Comparison of ENCODE assay signal across 12 mouse cellular contexts in genomic region chr6:50973231-50973654, GRCm38 (mm10).
DNase-seq lines count a peak whose midpoint lies in the region; ATAC-seq lines count a peak whose summit lies in the region.
"Had no signal": no experiment of that assay in that cellular context is flagged by ENCODE, and none has a peak within 500 bp of the region (broad histone marks: within the 10 kb centered on the region; RNA-seq: fewer than 3 reads in every experiment).

No protein-coding gene starts in this region.

- H3K27me3 ChIP-seq in heart, embryonic 11.5 days (ENCODE audit: control insufficient read depth, insufficient read depth, low read length) = no peaks in the 10 kb centered on the region
- no peaks in the 10 kb centered on the region for H3K27me3 ChIP-seq in limb, embryonic 10.5 days (ENCODE audit: low read depth, poor library complexity, severe bottlenecking)
- no peaks in the 10 kb centered on the region for H3K27me3 ChIP-seq in midbrain, embryonic 16.5 days (ENCODE audit: control insufficient read depth, insufficient read depth, low read depth, low read length)
- H3K27me3 ChIP-seq: heart, embryonic 13.5 days had no signal

- H3K36me3 ChIP-seq in heart, embryonic 11.5 days (ENCODE audit: control insufficient read depth, insufficient read depth, low read length) = no peaks in the 10 kb centered on the region
- H3K36me3 ChIP-seq in limb, embryonic 10.5 days = no peaks in the 10 kb centered on the region
- no peaks in the 10 kb centered on the region for H3K36me3 ChIP-seq in midbrain, embryonic 16.5 days (ENCODE audit: control insufficient read depth, insufficient read depth, low read length)
- H3K36me3 ChIP-seq: heart, embryonic 13.5 days had no signal

- no peak overlapping the region for H3K4me2 ChIP-seq in heart, embryonic 11.5 days
- H3K4me2 ChIP-seq in midbrain, embryonic 16.5 days (ENCODE audit: low read length) = no peak overlapping the region
- H3K4me2 ChIP-seq: heart, embryonic 13.5 days had no signal

- DNase-seq in heart, adult 9 months (ENCODE audit: low spot score in 2 of 2) = peak; percentile 37 to 75
- DNase-seq in brain, adult 2 months (ENCODE audit: low read depth, low spot score) = peak; percentile 55
- DNase-seq in heart, postnatal 25 days (ENCODE audit: low spot score) = peak; percentile 32
- DNase-seq in limb, embryonic 10.5 days (ENCODE audit: low spot score) = no peak
- DNase-seq: cerebellum, postnatal 25 days; left cerebral cortex, postnatal 4 days; thymus, adult 18-20 months had no signal

- WGBS in heart, embryonic 11.5 days (ENCODE audit: insufficient replicate concordance) = 66% methylated on average over 2 of the region's 2 CpGs
- WGBS in limb, embryonic 10.5 days = 80% methylated on average over 2 of the region's 2 CpGs
- WGBS in midbrain, embryonic 16.5 days = 91% methylated on average over 2 of the region's 2 CpGs

- no peaks in the 10 kb centered on the region for H3K9me3 ChIP-seq in heart, embryonic 11.5 days (replicated peaks; ENCODE audit: control insufficient read depth, low read length)
- H3K9me3 ChIP-seq in limb, embryonic 10.5 days (replicated peaks) = no peaks in the 10 kb centered on the region
- no peaks in the 10 kb centered on the region for H3K9me3 ChIP-seq in midbrain, embryonic 16.5 days (replicated peaks; ENCODE audit: control insufficient read depth, low read length, poor library complexity, severe bottlenecking)
- H3K9me3 ChIP-seq: heart, embryonic 13.5 days had no signal

- ATAC-seq in heart, embryonic 11.5 days (replicated peaks; ENCODE audit: insufficient number of reproducible peaks, low FRiP score, low TSS enrichment) = no peak
- ATAC-seq in cerebellum, adult (ENCODE audit: insufficient number of reproducible peaks, low FRiP score, low TSS enrichment) = no peak
- ATAC-seq in midbrain, embryonic 16.5 days = no peak

- H3K27ac ChIP-seq in heart, embryonic 11.5 days (ENCODE audit: low read depth, low read length) = no peak overlapping the region
- H3K27ac ChIP-seq in limb, embryonic 10.5 days = peak overlapping the region; percentile 70
- H3K27ac ChIP-seq in midbrain, embryonic 16.5 days (ENCODE audit: low read length) = no peak overlapping the region
- H3K27ac ChIP-seq: heart, embryonic 13.5 days; macrophage had no signal

- 0 out of 2 replicates have a peak, but pooled peaks cover 7% of the 10 kb centered on the region for H3K4me1 ChIP-seq in heart, embryonic 11.5 days (ENCODE audit: control insufficient read depth, insufficient read depth, low read length)
- peaks cover 89% of the 10 kb centered on the region for H3K4me1 ChIP-seq in limb, embryonic 10.5 days
- H3K4me1 ChIP-seq in midbrain, embryonic 16.5 days (ENCODE audit: control insufficient read depth, insufficient read depth, low read length) = no peaks in the 10 kb centered on the region

- H3K4me3 ChIP-seq in heart, embryonic 11.5 days (ENCODE audit: low read depth, low read length) = no peak overlapping the region
- no peak overlapping the region for H3K4me3 ChIP-seq in limb, embryonic 10.5 days
- no peak overlapping the region for H3K4me3 ChIP-seq in midbrain, embryonic 16.5 days (ENCODE audit: low read depth, low read length)
- H3K4me3 ChIP-seq: heart, embryonic 13.5 days had no signal

- intact Hi-C loops in heart, postnatal 25 days (cut with DNase I) = no loop called here

- no peak overlapping the region for H3K9ac ChIP-seq in heart, embryonic 11.5 days (ENCODE audit: low read depth, low read length)
- no peak overlapping the region for H3K9ac ChIP-seq in midbrain, embryonic 16.5 days (ENCODE audit: low read depth, low read length)
- H3K9ac ChIP-seq: heart, embryonic 13.5 days had no signal
